Mouse (Mus musculus) hindbrain, embryonic 11.5 days (tissue): ENCODE measurements at regions not wholly inside any gene's neighbourhood (a gene's known extent, or its start where the extent isn't known, plus 50 kb on each side); places are given as distances from the start of the nearest gene placed in this dataset.
A peak's percentile ranks its signal among the peaks of the same experiment; 100 is the strongest.

Source experiments
- ATAC-seq: fragments of 200-750 bp; cut with Nextera tagmentation; 2 replicates; pipeline ENCODE4 v1.8.0; 2017; ENCODE audit warnings: mild to moderate bottlenecking, moderate TSS enrichment, moderate library complexity; ENCODE audit not compliant: low FRiP score
- DNase-seq: peaks from one replicate; pipeline ENCODE4 v3.0.0-alpha.2; 2015; ENCODE audit warnings: low spot score
- H3K27ac ChIP-seq: fragments of 300-500 bp; sonication (generic); 2 replicates; pipeline ENCODE4 v1.5.1; 2014; ENCODE audit warnings: mild to moderate bottlenecking, low read depth, low read length
- H3K27me3 ChIP-seq: fragments of 300-500 bp; sonication (generic); 2 replicates; pipeline ENCODE4 v1.6.1; 2014; ENCODE audit warnings: mild to moderate bottlenecking, low read length, moderate library complexity, mixed read lengths; ENCODE audit not compliant: control insufficient read depth, insufficient read depth
- H3K36me3 ChIP-seq: fragments of 300-500 bp; sonication (generic); 2 replicates; pipeline ENCODE4 v1.6.1; 2014; ENCODE audit warnings: mild to moderate bottlenecking, low read length, moderate library complexity, mixed read lengths; ENCODE audit not compliant: control insufficient read depth, insufficient read depth
- H3K4me1 ChIP-seq: fragments of 300-500 bp; sonication (generic); replicated peaks from 2 replicates; pipeline ENCODE4 v1.6.1; 2014; ENCODE audit warnings: low read length, mixed read lengths; ENCODE audit not compliant: control insufficient read depth, insufficient read depth
- H3K4me2 ChIP-seq: fragments of 300-500 bp; sonication (generic); replicated peaks from 2 replicates; pipeline ENCODE4 v1.6.1; 2014; ENCODE audit warnings: mild to moderate bottlenecking, low read depth, low read length
- H3K4me3 ChIP-seq: fragments of 300-500 bp; sonication (generic); 2 replicates; pipeline ENCODE4 v1.5.1; 2014; ENCODE audit warnings: low read depth, low read length
- H3K9ac ChIP-seq: fragments of 300-500 bp; sonication (generic); 2 replicates; pipeline ENCODE4 v1.6.1; 2014; ENCODE audit warnings: low read depth, low read length
- H3K9me3 ChIP-seq: fragments of 300-500 bp; sonication (generic); 2 replicates; pipeline ENCODE4 v1.6.1; 2016; ENCODE audit warnings: low read length; ENCODE audit not compliant: control insufficient read depth
- WGBS: fragments of 180-500 bp; shearing (Covaris S2); extraction: QIAGEN DNeasy Blood & Tissue Kit; methylation state at CpG from one replicate; pipeline ENCODE4 v1.1.7; 2014; 5-methylcytosine and 5-hydroxymethylcytosine counted together

DNA sequence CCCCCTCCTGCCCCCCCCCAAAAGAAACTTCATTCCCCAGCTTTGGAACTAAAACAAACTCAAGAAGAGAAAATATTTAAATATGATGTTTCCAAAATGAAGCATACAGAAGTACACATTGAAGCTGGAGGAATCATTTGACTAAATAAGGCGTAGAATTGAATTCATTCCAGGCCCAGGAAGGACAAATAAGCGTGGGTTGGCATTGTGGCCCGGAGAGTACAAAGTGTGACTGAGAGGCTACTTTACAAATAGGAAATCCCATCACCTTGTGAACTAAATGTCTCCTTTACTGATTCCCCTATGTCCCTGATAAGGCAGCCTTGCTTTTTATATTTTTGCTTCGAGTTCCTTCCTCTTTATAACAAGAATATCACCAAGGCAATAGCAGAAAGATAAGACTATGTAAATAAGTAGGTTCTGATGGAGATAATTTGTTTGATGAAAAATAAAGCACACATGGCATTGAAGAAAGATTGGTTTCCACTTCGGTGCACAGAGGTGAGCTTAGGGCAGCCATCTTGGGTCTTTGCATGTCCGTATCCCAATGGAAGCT is 176.4 kb upstream of the Mkln1 start:
- Histone ChIP-seq H3K9ac (no peak overlapping the region), H3K9me3 (no peaks in the 10 kb centered on the region), H3K4me3 (no peak overlapping the region), H3K27me3 (peaks cover 38% of the 10 kb centered on the region), H3K4me2 (no peak overlapping the region), H3K27ac (no peak overlapping the region), H3K4me1 (0 out of 2 replicates have a peak, but pooled peaks cover 11% of the 10 kb centered on the region), H3K36me3 (no peaks in the 10 kb centered on the region)
- ATAC-seq (no peak), DNase-seq (no peak)
- WGBS, result 83% methylated on average over 6 of the region's 6 CpGs

DNA sequence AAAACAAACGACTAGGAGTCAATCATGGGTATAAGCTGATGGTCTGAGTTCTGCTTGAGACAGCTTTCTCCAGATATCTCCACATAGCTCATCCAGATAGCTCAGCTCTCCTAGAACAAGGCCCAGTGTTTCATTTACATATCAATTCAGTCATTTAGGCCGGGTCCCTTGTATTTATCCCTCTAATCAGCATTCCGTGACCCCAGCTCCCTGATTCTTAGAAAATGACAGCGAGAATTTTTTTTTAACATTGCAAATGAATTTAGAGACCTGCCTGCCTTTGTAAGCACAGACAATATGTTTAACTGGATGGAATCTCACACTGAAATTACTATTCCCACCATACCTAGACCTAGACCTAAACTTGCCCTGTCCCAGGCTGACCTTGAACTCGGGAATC is 171.1 kb upstream of the Mkln1 start:
- Histone ChIP-seq H3K36me3 (no peaks in the 10 kb centered on the region), H3K4me2 (no peak overlapping the region), H3K4me1 (no peaks in the 10 kb centered on the region), H3K4me3 (no peak overlapping the region), H3K9ac (no peak overlapping the region), H3K9me3 (no peaks in the 10 kb centered on the region), H3K27ac (no peak overlapping the region), H3K27me3 (no peaks in the 10 kb centered on the region)
- no peak for ATAC-seq
- no peak for DNase-seq
- 44% methylated on average over 5 of the region's 5 CpGs for WGBS

DNA sequence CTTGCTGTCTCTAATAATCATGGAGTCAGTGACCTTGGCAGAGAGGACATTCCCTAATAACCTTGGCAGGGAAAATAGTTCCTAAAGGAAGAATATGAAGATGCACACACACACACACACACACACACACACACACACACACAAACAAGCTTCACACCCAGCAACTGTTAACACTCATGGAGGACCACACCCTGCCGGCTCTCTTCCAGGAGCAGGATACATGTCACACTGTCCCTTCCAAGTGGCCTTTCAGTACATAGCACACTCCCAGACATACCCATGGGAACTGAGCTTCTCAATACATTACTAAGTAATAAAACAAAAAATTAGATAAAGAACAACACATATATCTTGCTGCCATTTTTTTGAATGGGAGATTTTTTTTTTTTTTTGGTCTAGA is 170.5 kb upstream of the Mkln1 start:
- Histone ChIP-seq H3K4me3 (no peak overlapping the region), H3K27ac (no peak overlapping the region), H3K36me3 (no peaks in the 10 kb centered on the region), H3K9ac (no peak overlapping the region), H3K4me2 (no peak overlapping the region), H3K9me3 (no peaks in the 10 kb centered on the region), H3K4me1 (no peaks in the 10 kb centered on the region), H3K27me3 (no peaks in the 10 kb centered on the region)
- WGBS, result 95% methylated on average over 1 of the region's 1 CpGs
- no peak for DNase-seq
- ATAC-seq, result no peak

DNA sequence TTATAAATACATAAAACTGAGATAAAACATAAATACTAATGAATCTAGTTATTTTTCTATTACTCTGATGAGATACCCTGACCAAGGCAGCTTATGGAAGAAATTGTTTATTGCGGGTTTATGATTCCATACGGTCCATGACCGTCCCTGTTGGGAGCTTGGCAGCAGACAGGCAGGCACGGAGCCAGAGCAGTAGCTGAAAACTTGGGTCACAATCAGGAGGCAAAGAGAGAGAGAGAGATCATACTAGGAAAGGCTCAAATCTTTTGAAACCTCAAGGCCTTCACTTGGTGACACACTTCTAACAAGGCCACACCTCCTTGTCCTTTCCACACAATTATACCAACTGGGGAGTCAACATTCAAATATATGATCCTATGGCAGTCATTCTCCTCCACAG is 166.7 kb upstream of the Mkln1 start:
- Histone ChIP-seq H3K9ac (no peak overlapping the region), H3K27ac (no peak overlapping the region), H3K9me3 (no peaks in the 10 kb centered on the region), H3K36me3 (no peaks in the 10 kb centered on the region), H3K27me3 (no peaks in the 10 kb centered on the region), H3K4me2 (no peak overlapping the region), H3K4me3 (no peak overlapping the region), H3K4me1 (no peaks in the 10 kb centered on the region)
- 88% methylated on average over 4 of the region's 4 CpGs for WGBS
- DNase-seq (no peak), ATAC-seq (no peak)

DNA sequence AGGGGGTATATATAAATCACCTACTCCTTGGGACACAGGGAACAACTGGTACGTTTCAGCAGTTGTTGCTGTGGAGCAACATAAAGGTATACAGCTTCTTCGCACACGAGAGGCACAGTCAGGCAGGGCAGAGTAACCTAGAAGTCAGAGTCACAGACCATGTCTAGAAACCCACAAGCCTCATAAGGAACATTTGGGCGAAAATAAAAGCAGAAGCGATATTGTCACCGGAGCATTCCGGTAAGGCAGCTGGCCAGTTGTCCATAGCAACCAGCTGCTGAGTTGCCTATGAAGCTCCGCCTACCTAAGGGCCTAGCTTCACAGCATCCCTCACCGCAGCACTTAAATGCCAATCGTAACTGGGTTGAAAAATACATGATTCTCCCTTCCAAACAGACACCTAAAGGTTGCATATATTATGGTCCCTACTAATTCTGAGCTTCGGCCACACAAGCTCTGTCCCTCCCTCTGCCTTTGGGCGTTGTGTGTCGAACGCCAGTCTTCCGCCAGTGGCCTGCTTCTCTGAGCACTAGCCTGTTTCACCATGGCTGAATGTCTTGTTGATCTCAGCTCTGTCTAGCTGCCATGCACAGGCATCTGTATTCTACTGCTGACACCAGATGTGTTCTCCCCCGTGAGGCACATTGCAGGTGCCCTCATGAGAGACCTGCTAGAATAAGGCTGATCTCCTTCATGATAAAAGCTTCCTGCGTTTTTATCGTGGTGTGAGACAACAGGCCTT is 165.1 kb upstream of the Mkln1 start:
- WGBS, result 53% methylated on average over 18 of the region's 18 CpGs
- H3K9ac ChIP-seq, result no peak overlapping the region
- DNase-seq (peak; percentile 35), ATAC-seq (no peak)
- H3K9me3 ChIP-seq, result no peaks in the 10 kb centered on the region
- 0 out of 2 replicates have a peak overlapping the region, but pooled peaks have one; percentile 5 for H3K4me2 ChIP-seq
- no peaks in the 10 kb centered on the region for H3K36me3 ChIP-seq
- H3K27ac ChIP-seq, result no peak overlapping the region
- H3K27me3 ChIP-seq, result no peaks in the 10 kb centered on the region
- H3K4me1 ChIP-seq, result no peaks in the 10 kb centered on the region
- no peak overlapping the region for H3K4me3 ChIP-seq

DNA sequence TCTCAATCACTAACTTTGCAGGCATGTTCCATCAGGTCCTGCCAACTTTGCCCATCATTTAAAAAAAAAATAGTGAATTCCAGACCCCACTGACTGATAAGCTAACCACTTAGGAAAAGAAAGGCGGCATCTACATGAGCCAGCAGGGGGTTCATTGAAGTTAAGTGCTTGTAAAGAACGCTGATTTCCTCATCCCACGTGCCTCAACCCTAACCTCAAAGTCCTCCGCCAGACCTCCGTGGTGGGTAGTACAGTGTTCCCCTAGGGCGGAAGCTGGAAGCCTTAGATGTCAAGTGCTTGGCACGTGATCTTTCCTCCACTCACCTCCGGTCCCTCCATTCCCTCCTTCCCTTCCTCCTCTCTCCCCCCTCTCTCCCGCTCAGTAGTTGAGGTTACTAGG is 158.5 kb upstream of the Mkln1 start:
- Histone ChIP-seq H3K4me2 (no peak overlapping the region), H3K27me3 (no peaks in the 10 kb centered on the region; the same call in 1 of the 2 replicates), H3K36me3 (no peaks in the 10 kb centered on the region), H3K27ac (no peak overlapping the region), H3K9ac (no peak overlapping the region), H3K4me3 (no peak overlapping the region), H3K9me3 (no peaks in the 10 kb centered on the region), H3K4me1 (no peaks in the 10 kb centered on the region)
- DNase-seq, result no peak
- WGBS, result 18% methylated on average over 9 of the region's 9 CpGs
- no peak for ATAC-seq

DNA sequence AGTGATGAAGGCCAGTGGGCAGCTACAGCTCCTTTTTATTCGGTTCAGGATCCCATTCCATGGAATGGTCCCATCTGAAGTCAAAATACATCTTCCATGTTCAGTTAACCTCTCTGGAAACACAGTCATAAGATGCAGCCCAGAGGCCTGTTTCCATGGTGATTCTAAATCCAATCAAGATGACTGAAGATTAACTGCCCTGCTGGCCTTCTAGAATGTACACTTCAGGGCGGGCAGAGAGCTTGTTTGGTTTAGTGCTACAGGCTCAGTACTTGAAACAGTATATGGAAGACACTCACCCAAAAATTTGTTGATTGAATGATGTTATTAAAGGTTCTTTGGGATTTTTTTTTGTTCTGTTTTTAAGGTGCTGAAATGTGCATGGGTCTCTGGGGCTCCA is 148.0 kb upstream of the Mkln1 start:
- no peaks in the 10 kb centered on the region for H3K4me1 ChIP-seq
- no peak overlapping the region for H3K9ac ChIP-seq
- H3K4me2 ChIP-seq, result no peak overlapping the region
- H3K27me3 ChIP-seq, result no peaks in the 10 kb centered on the region
- H3K27ac ChIP-seq, result no peak overlapping the region
- ATAC-seq, result no peak
- H3K36me3 ChIP-seq, result no peaks in the 10 kb centered on the region
- H3K9me3 ChIP-seq, result no peaks in the 10 kb centered on the region
- H3K4me3 ChIP-seq, result no peak overlapping the region
- no peak for DNase-seq
- 72% methylated on average over 2 of the region's 2 CpGs for WGBS

DNA sequence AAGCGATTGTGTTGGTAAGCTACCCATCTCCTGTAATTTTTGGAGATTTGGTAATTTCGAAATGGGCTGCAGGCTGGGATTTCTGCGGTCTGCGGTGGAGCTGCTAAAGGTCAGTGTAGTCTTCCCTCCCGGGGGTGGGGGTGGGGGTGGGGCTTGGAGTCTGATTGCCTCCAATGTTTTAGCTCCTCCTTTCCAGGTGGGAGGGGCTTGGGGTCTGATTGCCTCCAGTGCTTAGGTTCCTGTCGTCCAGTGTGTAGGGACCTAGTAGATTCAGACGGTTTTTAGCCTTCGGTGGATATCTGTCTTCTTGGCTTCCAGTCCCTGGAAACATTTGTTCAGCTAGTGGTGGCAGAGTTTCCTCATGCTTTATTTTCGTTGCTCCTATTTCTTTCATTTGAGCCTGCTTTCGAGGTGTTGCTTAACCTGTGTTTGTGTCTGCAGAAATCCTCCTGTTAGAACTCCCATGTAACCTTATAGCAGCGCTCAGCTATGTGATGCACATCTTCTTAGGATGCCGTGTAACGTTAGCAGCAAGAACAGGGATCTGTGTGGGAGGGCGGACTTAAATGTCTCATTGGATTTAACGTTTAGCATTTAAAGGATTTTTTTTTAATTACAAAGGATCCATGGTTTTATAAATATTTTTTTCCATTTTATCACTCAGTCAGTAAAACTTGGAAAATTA is 145.1 kb upstream of the Mkln1 start:
- no peaks in the 10 kb centered on the region for H3K36me3 ChIP-seq
- no peaks in the 10 kb centered on the region for H3K4me1 ChIP-seq
- WGBS, result 23% methylated on average over 15 of the region's 15 CpGs
- peak; percentile 27; the same call in 1 of the 2 replicates for ATAC-seq
- no peaks in the 10 kb centered on the region for H3K27me3 ChIP-seq
- H3K9me3 ChIP-seq, result no peaks in the 10 kb centered on the region
- H3K9ac ChIP-seq, result no peak overlapping the region
- no peak overlapping the region for H3K27ac ChIP-seq
- no peak overlapping the region for H3K4me3 ChIP-seq
- no peak overlapping the region for H3K4me2 ChIP-seq
- peak; percentile 41 for DNase-seq
